Mouse (Mus musculus) kidney, embryonic 16.5 days (tissue): ENCODE results near the gene Smc1a. TPM values are rescaled to one million over a fixed set of nuclear protein-coding genes. Genes with fewer than 3 reads are reported as not detected.

Experiments used
- polyA plus RNA-seq: library from polyadenylated mRNA; unstranded; fragments of >200 nt; fragmentation: Nextera tagmentation; extraction: Ambion mirVana; gene quantifications from 2 replicates; pipeline ENCODE4 v1.2.1, GENCODE M21; 2015

Gene Smc1a
- polyA plus RNA-seq, 1 experiment from 2014 or later = 109 TPM

Other genes with a start within 250 kb of the Smc1a start
- 52.4 and 54.2 TPM in 2 replicates for gene Huwe1, start 215.6 kb upstream of the Smc1a start, polyA plus RNA-seq
- gene Hsd17b10, start 14.6 kb upstream of the Smc1a start, polyA plus RNA-seq = 228 and 251 TPM in 2 replicates
- gene Ribc1, start 133 bp upstream of the Smc1a start, polyA plus RNA-seq = 3.4 and 4.0 TPM in 2 replicates
- 5.3 and 6.7 TPM in 2 replicates for gene Iqsec2, start 127.8 kb downstream of the Smc1a start, polyA plus RNA-seq
- gene Kdm5c, start 216.6 kb downstream of the Smc1a start, polyA plus RNA-seq = 50.0 and 51.7 TPM in 2 replicates